In the genomic region with DNA sequence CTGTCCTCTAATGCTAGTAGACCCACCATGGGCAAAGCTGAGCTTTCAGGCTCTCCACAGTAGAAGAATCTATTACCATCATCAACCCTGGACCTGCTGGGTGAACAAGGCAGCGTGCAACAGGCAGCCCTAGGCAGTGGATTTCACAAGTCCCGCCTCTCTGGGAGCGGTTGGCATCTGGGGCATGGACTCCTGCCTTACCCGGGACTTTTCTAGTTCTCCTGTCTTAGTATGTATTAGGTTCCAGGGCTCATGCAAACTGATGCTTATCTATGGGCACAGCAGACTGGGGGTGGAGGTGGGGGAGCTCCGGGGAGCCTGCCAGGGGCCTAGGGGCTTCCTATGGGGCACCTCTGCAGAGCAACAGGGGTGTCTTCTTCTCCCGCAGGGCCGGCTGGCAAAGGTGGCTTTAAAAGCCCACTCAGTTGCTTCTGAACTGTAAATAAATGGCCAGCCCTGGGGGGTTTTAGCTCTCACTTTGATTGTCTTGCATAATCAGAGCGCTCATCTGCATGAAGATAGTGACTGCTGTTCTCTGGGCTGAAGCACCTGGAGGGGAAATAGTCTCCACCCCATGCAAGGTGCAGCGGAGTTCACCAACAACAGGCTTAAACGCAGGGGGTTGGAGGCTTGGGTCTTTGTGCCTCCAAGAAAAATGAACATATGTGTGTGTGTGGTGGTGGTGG, we compare ENCODE assay signal across 10 mouse cellular contexts. TPM values are rescaled to one million over a fixed set of nuclear protein-coding genes. Genes with fewer than 3 reads are reported as not detected.
A peak's percentile ranks its signal among the peaks of the same experiment; 100 is the strongest.
DNase-seq lines count a peak whose midpoint lies in the region; ATAC-seq and TF ChIP-seq lines count a peak whose summit lies in the region.
"Had no signal": no experiment of that assay in that cellular context is flagged by ENCODE, and none has a peak within 500 bp of the region (broad histone marks: within the 10 kb centered on the region; RNA-seq: fewer than 3 reads in every experiment).

No protein-coding gene starts in this region.

- no peak for TF ChIP-seq CTCF in ES-Bruce4 (IDR thresholded peaks at IDR 0.05; ENCODE audit: low read depth, low read length)
- no peak for TF ChIP-seq CTCF in kidney, adult 2 months (conservative IDR thresholded peaks at IDR 0.05; ENCODE audit: insufficient read depth, insufficient read length, low read depth, low read length)

- no peak overlapping the region for H3K9ac ChIP-seq in ES-Bruce4 (ENCODE audit: low read depth, poor library complexity, severe bottlenecking)
- H3K9ac ChIP-seq in midbrain, embryonic 12.5 days (replicated peaks): no peak overlapping the region

- 19% methylated on average over 10 of the region's 10 CpGs for WGBS in midbrain, embryonic 12.5 days
- 44% methylated on average over 10 of the region's 10 CpGs for WGBS in kidney, adult 2 months

- ATAC-seq in midbrain, embryonic 12.5 days (ENCODE audit: low FRiP score, low read depth): no peak
- no peak for ATAC-seq in cerebellum, adult (ENCODE audit: insufficient number of reproducible peaks, low FRiP score, low TSS enrichment)

- DNase-seq in adrenal gland, postnatal 14 days: peak; percentile 43
- no peak for DNase-seq in adrenal gland, adult 2 months
- DNase-seq in heart, adult 9 months (ENCODE audit: low spot score in 2 of 2): peak; percentile 25 to 45
- no peak for DNase-seq in kidney, adult 2 months
- no peak for DNase-seq in MN1 (ENCODE audit: low spot score)
- DNase-seq: embryo, embryonic 11 days; kidney, adult 18-20 months had no signal

- TF ChIP-seq POLR2A in ES-Bruce4 (IDR thresholded peaks at IDR 0.05; ENCODE audit: insufficient read depth, low read length): no peak
- no peak for TF ChIP-seq POLR2A in kidney, adult 2 months (IDR thresholded peaks at IDR 0.05; ENCODE audit: low read depth, low read length)

- peaks cover 10% of the 10 kb centered on the region for H3K27me3 ChIP-seq in ES-Bruce4 (ENCODE audit: control insufficient read depth, insufficient read depth, low read length, poor library complexity, severe bottlenecking)
- H3K27me3 ChIP-seq in midbrain, embryonic 12.5 days: peaks cover 58% of the 10 kb centered on the region
- no peaks in the 10 kb centered on the region for H3K27me3 ChIP-seq in kidney, adult 2 months (replicated peaks; ENCODE audit: control insufficient read depth, insufficient read depth, low read length)

- H3K4me1 ChIP-seq in ES-Bruce4 (ENCODE audit: control insufficient read depth, insufficient read depth, low read length): peaks cover 4% of the 10 kb centered on the region
- H3K4me1 ChIP-seq in midbrain, embryonic 12.5 days: peaks cover 16% of the 10 kb centered on the region; the same call in 1 of the 2 replicates
- no peaks in the 10 kb centered on the region for H3K4me1 ChIP-seq in kidney, adult 2 months (ENCODE audit: control insufficient read depth, insufficient read depth, low read length)

- H3K27ac ChIP-seq in ES-Bruce4 (ENCODE audit: insufficient read depth, low read length): no peak overlapping the region; the same call in 1 of the 2 replicates
- H3K27ac ChIP-seq in midbrain, embryonic 12.5 days (replicated peaks): no peak overlapping the region
- H3K27ac ChIP-seq in kidney, adult 2 months (ENCODE audit: insufficient read depth, low read depth, low read length): no peak overlapping the region

- TF ChIP-seq EP300 in ES-Bruce4 (IDR thresholded peaks at IDR 0.05; ENCODE audit: insufficient read depth, low read depth, low read length): peak; percentile 93

- H3K4me3 ChIP-seq in ES-Bruce4 (ENCODE audit: low read depth, low read length): no peak overlapping the region
- H3K4me3 ChIP-seq in midbrain, embryonic 12.5 days: peak overlapping the region; percentile 52; the same call in 1 of the 2 replicates
- no peak overlapping the region for H3K4me3 ChIP-seq in kidney, adult 2 months (ENCODE audit: insufficient read depth, low read depth, low read length)

- no peaks in the 10 kb centered on the region for H3K36me3 ChIP-seq in ES-Bruce4 (ENCODE audit: control insufficient read depth, insufficient read depth, low read length, poor library complexity, severe bottlenecking)
- H3K36me3 ChIP-seq in midbrain, embryonic 12.5 days: no peaks in the 10 kb centered on the region
- H3K36me3 ChIP-seq in kidney, adult 2 months (ENCODE audit: control insufficient read depth, insufficient read depth, low read length): no peaks in the 10 kb centered on the region

- peak overlapping the region; percentile 86 for H3K4me2 ChIP-seq in midbrain, embryonic 12.5 days (replicated peaks)

- H3K9me3 ChIP-seq in ES-Bruce4 (replicated peaks; ENCODE audit: control insufficient read depth, insufficient read depth, low read length, poor library complexity, severe bottlenecking): no peaks in the 10 kb centered on the region
- no peaks in the 10 kb centered on the region for H3K9me3 ChIP-seq in midbrain, embryonic 12.5 days

RNA-seq across cellular contexts. Expression of a gene that starts 2.2 kb away (rescaled TPM):
- total RNA-seq in adrenal gland, postnatal 14 days (2021): 19.8 and 27.9 TPM in 2 replicates
- 1 to 10 TPM; 5.3 to 8.1 TPM for total RNA-seq in adrenal gland, adult 2 months (2021)
- polyA plus RNA-seq in adrenal gland, adult 2 months (2012; rRNA removed): 8.7 and 9.2 TPM in 2 replicates
- polyA plus RNA-seq in ES-Bruce4 (2011; ENCODE audit: insufficient read depth, insufficient read length, low read depth, missing spikeins): 2.0 and 2.2 TPM in 2 replicates
- 14.2 and 18.8 TPM in 2 replicates for polyA plus RNA-seq in midbrain, embryonic 12.5 days (2016; fragmentation: Nextera tagmentation; extraction: Ambion mirVana)
- polyA plus RNA-seq in kidney, adult 2 months (2012; rRNA removed): 11.6 and 13.4 TPM in 2 replicates

Comparison
In these comparisons a context has a peak if more than half of its experiments do, and no peak if none do; other contexts are left out.
1. DNase-seq: peak in adrenal gland, postnatal 14 days (single experiment) and heart, adult 9 months (2 of 2); none in adrenal gland, adult 2 months (single experiment), kidney, adult 2 months (single experiment) and MN1 (single experiment).